Mouse (Mus musculus) lung, adult 2 months (tissue): ENCODE measurements around the gene Lsmem1.

Source experiments
- CTCF ChIP-seq: fragments of 200-500 bp; IDR thresholded peaks from 2 replicates; pipeline ENCODE4 v1.5.1; 2011; ENCODE audit warnings: mild to moderate bottlenecking, low read length, control low read depth; ENCODE audit not compliant: insufficient read depth
- POLR2A ChIP-seq: fragments of 200-500 bp; IDR thresholded peaks from 2 replicates; pipeline ENCODE4 v1.6.1; 2011; ENCODE audit warnings: low read depth, mild to moderate bottlenecking, control low read depth, low read length, borderline replicate concordance; ENCODE audit errors: extremely low read depth

DNA sequence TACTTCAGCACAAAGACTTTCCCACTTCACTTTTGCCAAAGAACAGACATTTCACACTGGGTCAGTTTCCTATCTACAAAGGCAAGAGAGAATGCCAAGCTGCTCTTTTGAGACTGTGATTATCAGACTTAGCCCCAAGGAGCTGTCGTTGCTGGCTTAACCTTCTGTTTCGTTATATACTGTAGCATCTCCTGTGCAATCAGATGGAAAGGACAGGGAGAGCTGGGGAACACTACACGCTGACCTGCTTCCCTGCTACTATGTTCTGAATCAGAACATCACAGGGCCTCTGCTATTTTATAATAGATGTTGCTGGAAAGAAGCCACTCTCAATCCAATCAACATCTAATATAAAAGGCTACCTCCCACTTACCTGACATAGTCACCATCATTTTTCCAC, 9.8 kb upstream of the Lsmem1 start:
- no peak for TF ChIP-seq CTCF
- no peak for TF ChIP-seq POLR2A
